Mouse (Mus musculus): ENCODE results near the gene Phf2.

- TF ChIP-seq POLR2A (IDR thresholded peaks at IDR 0.05; ENCODE audit: low read depth, low read length) (no peak), CTCF (IDR thresholded peaks at IDR 0.05; ENCODE audit: borderline replicate concordance, insufficient read depth, low read length) (no peak)
Measured at GRCm38 (mm10) chr13:48911426-48911825, 40.5 kb upstream of the Phf2 start.

All from embryonic fibroblast, embryonic 13.5 days (primary cell).